Mouse (Mus musculus) heart, postnatal 0 days (tissue): ENCODE measurements around the gene Cmtm6. TPM values are rescaled to one million over a fixed set of nuclear protein-coding genes. Genes with fewer than 3 reads are reported as not detected.

ENCODE experiments used
- ATAC-seq: fragments of 200-750 bp; cut with Nextera tagmentation; 2 replicates; pipeline ENCODE4 v1.8.0; 2017; ENCODE audit warnings: low read depth, moderate number of reproducible peaks, moderate library complexity; ENCODE audit not compliant: insufficient read depth
- DNase-seq: peaks from one replicate; pipeline ENCODE4 v3.0.0-alpha.2; 2016; ENCODE audit warnings: low spot score
- H3K27ac ChIP-seq: fragments of 300-500 bp; sonication (generic); 2 replicates; pipeline ENCODE4 v1.5.1; 2014; ENCODE audit warnings: low read depth, mild to moderate bottlenecking
- H3K27me3 ChIP-seq: fragments of 300-500 bp; sonication (generic); 2 replicates; pipeline ENCODE4 v1.6.1; 2014; ENCODE audit warnings: low read length, mixed read lengths; ENCODE audit not compliant: control insufficient read depth, insufficient read depth
- H3K36me3 ChIP-seq: fragments of 300-500 bp; sonication (generic); replicated peaks from 2 replicates; pipeline ENCODE4 v1.6.1; 2014; ENCODE audit warnings: low read length, mixed read lengths; ENCODE audit not compliant: control insufficient read depth, insufficient read depth
- H3K4me1 ChIP-seq: fragments of 300-500 bp; sonication (generic); 2 replicates; pipeline ENCODE4 v1.6.1; 2014; ENCODE audit warnings: antibody characterized with exemption; ENCODE audit not compliant: control insufficient read depth, insufficient read depth
- H3K4me2 ChIP-seq: fragments of 300-500 bp; sonication (generic); 2 replicates; pipeline ENCODE4 v1.6.1; 2014; ENCODE audit warnings: low read depth, mild to moderate bottlenecking, low read length, moderate library complexity
- H3K4me3 ChIP-seq: fragments of 300-500 bp; sonication (generic); 2 replicates; pipeline ENCODE4 v1.5.1; 2014; ENCODE audit warnings: low read depth, low read length
- H3K9ac ChIP-seq: fragments of 300-500 bp; sonication (generic); replicated peaks from 2 replicates; pipeline ENCODE4 v1.6.1; 2014; ENCODE audit warnings: low read depth, low read length, mixed read lengths
- H3K9me3 ChIP-seq: fragments of 300-500 bp; sonication (generic); replicated peaks from 2 replicates; pipeline ENCODE4 v1.6.1; 2016; ENCODE audit warnings: low read length; ENCODE audit not compliant: control insufficient read depth
- CTCF ChIP-seq: IDR thresholded peaks from 2 replicates; pipeline ENCODE4 v1.5.1; 2016; ENCODE audit warnings: antibody characterized with exemption, control low read depth, low read depth
- EP300 ChIP-seq: IDR thresholded peaks from 2 replicates; pipeline ENCODE4 v1.6.1; 2016; ENCODE audit warnings: antibody characterized with exemption, low read depth
- WGBS: fragments of 180-500 bp; shearing (Covaris S2); extraction: QIAGEN DNeasy Blood & Tissue Kit; methylation state at CpG from one replicate; pipeline ENCODE4 v1.1.7; 2014; 5-methylcytosine and 5-hydroxymethylcytosine counted together
- polyA plus RNA-seq: library from polyadenylated mRNA; unstranded; fragments of >200 nt; fragmentation: Nextera tagmentation; extraction: Ambion mirVana; gene quantifications from 2 replicates; pipeline ENCODE4 v1.2.1, GENCODE M21; 2015
- total RNA-seq: library from RNA; depleted of rRNA; stranded (reverse); fragments of >200 nt; gene quantifications from 2 replicates; pipeline ENCODE4 v1.2.3, GENCODE M21; 2014; ENCODE audit warnings: low replicate concordance

Cmtm6 gene
- total and polyA plus RNA-seq, 2 experiments from 2014 or later = 22.8 to 33.8 TPM

DNA sequence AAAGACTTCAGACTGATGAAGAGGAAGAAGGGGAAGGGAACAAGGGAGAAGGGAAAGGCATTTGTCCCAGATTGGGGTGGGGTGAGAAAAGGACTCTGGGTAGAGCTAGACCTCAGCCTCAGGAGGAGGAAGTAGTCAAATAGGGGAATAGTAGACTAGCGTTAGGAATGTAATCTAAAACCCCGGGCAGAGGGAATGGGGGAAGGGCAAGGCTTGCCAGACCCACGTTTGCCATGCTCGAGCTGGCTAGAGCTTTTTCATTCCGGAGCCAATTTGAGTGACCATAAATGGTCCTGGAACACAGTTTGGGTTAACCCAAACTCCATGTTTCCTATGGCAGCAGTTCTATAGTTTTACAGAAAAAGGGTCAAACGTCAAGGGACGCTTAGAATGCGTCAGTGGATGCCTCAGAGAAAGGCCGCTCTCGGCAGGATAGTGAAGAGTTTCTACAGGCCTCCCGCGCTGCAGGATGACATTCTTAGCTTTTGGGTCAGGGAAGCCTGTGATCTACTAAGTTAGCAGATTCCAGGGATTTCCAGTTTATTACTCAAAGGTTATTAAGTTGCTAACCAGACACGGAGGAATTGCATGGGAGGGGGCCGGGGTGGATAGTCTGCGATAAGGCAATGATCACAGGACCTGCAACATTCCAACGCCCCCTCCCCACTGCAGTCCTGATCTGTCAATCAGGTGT is 54.7 kb downstream of the Cmtm6 start:
- WGBS = 24% methylated on average over 16 of the region's 16 CpGs
- TF ChIP-seq EP300 (no peak), CTCF (no peak)

DNA sequence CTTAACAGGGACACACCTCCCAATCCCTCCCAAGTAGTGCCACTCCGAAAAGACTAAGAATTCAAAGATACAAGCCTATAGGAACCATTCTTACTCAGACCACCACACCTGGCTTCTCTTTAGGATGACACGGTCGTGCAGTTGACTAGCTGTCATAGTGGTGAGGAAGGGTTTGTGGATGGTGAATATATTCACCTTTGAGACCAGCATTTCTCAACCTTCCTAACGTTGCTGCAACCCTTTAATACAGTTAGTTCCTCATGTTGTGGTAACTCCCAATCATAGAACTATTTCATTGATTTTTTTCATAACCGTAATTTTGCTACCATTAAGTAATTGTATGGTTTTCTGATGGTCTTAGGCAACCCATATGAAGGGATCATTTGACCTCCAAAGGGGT is 56.2 kb downstream of the Cmtm6 start:
- H3K4me3 ChIP-seq = no peak overlapping the region
- H3K9ac ChIP-seq = no peak overlapping the region
- 0 out of 2 replicates have a peak, but pooled peaks cover 4% of the 10 kb centered on the region for H3K9me3 ChIP-seq
- peaks cover under 1% of the 10 kb centered on the region; the same call in 1 of the 2 replicates for H3K4me1 ChIP-seq
- TF ChIP-seq CTCF (no peak), EP300 (no peak)
- no peak for DNase-seq
- no peak for ATAC-seq
- no peaks in the 10 kb centered on the region for H3K36me3 ChIP-seq
- no peaks in the 10 kb centered on the region for H3K27me3 ChIP-seq
- 91% methylated on average over 5 of the region's 5 CpGs for whole genome bisulfite sequencing
- H3K27ac ChIP-seq = no peak overlapping the region
- H3K4me2 ChIP-seq = no peak overlapping the region

More for the DNA sequence above, 54.7 kb downstream of the Cmtm6 start:
- ATAC-seq = no peak
- Histone ChIP-seq H3K4me2 (no peak overlapping the region), H3K36me3 (no peaks in the 10 kb centered on the region), H3K27me3 (no peaks in the 10 kb centered on the region), H3K9me3 (0 out of 2 replicates have a peak, but pooled peaks cover 4% of the 10 kb centered on the region), H3K4me1 (peaks cover 3% of the 10 kb centered on the region; the same call in 1 of the 2 replicates), H3K27ac (no peak overlapping the region), H3K9ac (no peak overlapping the region), H3K4me3 (no peak overlapping the region)
- DNase-seq = no peak

GRCm38 (mm10) chr9:114787716-114788115 is 56.8 kb downstream of the Cmtm6 start:
- ATAC-seq (no peak), DNase-seq (no peak)
- no peak for TF ChIP-seq CTCF
- no peak for TF ChIP-seq EP300
- no peak overlapping the region for H3K27ac ChIP-seq
- no peaks in the 10 kb centered on the region for H3K36me3 ChIP-seq
- H3K4me3 ChIP-seq = no peak overlapping the region
- H3K4me2 ChIP-seq = no peak overlapping the region
- H3K4me1 ChIP-seq = no peaks in the 10 kb centered on the region
- 0 out of 2 replicates have a peak, but pooled peaks cover 4% of the 10 kb centered on the region for H3K9me3 ChIP-seq
- H3K27me3 ChIP-seq = no peaks in the 10 kb centered on the region
- no peak overlapping the region for H3K9ac ChIP-seq
- 86% methylated on average over 7 of the region's 7 CpGs for WGBS

- DNase-seq (no peak), ATAC-seq (no peak)
- Histone ChIP-seq H3K9ac (no peak overlapping the region), H3K4me1 (no peaks in the 10 kb centered on the region), H3K27me3 (no peaks in the 10 kb centered on the region), H3K4me3 (no peak overlapping the region), H3K36me3 (no peaks in the 10 kb centered on the region), H3K9me3 (0 out of 2 replicates have a peak, but pooled peaks cover 4% of the 10 kb centered on the region), H3K4me2 (no peak overlapping the region), H3K27ac (no peak overlapping the region)
- TF ChIP-seq CTCF (no peak), EP300 (no peak)
- WGBS = 73% methylated on average over 8 of the region's 8 CpGs
Observed at GRCm38 (mm10) chr9:114788697-114789096, 57.8 kb downstream of the Cmtm6 start.

DNA sequence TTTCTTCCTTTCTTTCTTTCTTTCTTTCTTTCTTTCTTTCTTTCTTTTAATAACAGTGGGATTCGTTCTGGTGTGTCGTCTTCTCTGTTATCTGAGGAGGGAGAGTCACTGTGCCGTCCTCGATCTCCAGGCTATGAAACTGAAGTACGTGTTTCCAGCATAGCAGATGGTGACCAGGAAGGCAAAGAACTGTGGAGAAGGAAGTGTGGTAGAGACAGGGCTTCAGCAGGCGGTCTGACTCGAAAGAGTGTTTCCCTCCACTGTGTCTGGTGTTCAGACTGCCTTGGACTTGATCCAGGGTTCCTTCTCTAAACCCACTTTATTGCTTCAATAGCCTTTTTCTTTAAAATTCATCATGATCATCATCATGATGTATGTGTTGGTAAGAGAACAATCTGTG is 58.6 kb downstream of the Cmtm6 start:
- Histone ChIP-seq H3K27ac (no peak overlapping the region), H3K4me3 (no peak overlapping the region), H3K27me3 (no peaks in the 10 kb centered on the region), H3K4me1 (no peaks in the 10 kb centered on the region), H3K36me3 (no peaks in the 10 kb centered on the region), H3K9ac (no peak overlapping the region), H3K4me2 (no peak overlapping the region), H3K9me3 (0 out of 2 replicates have a peak, but pooled peaks cover 4% of the 10 kb centered on the region)
- ATAC-seq (no peak), DNase-seq (no peak)
- TF ChIP-seq EP300 (no peak), CTCF (no peak)
- WGBS = 61% methylated on average over 7 of the region's 7 CpGs
